Comparison of ENCODE assay signal across 12 mouse cellular contexts in genomic region chr11:32588892-32589172, GRCm38 (mm10). TPM values are rescaled to one million over a fixed set of nuclear protein-coding genes. Genes with fewer than 3 reads are reported as not detected.
A peak's percentile ranks its signal among the peaks of the same experiment; 100 is the strongest.
DNase-seq lines count a peak whose midpoint lies in the region; ATAC-seq and TF ChIP-seq lines count a peak whose summit lies in the region.
"Had no signal": no experiment of that assay in that cellular context is flagged by ENCODE, and none has a peak within 500 bp of the region (broad histone marks: within the 10 kb centered on the region; RNA-seq: fewer than 3 reads in every experiment).

No protein-coding gene starts in this region.

- no peak overlapping the region for H3K4me3 ChIP-seq in lung, embryonic 16.5 days (ENCODE audit: low read length)
- H3K4me3 ChIP-seq in forebrain, postnatal 0 days (ENCODE audit: low read depth, low read length) = no peak overlapping the region
- H3K4me3 ChIP-seq in midbrain, embryonic 10.5 days = no peak overlapping the region
- no peak overlapping the region for H3K4me3 ChIP-seq in neural tube, embryonic 13.5 days
- H3K4me3 ChIP-seq: heart, embryonic 13.5 days had no signal

- H3K36me3 ChIP-seq in lung, embryonic 16.5 days (ENCODE audit: control insufficient read depth, insufficient read depth, low read length) = no peaks in the 10 kb centered on the region
- H3K36me3 ChIP-seq in forebrain, postnatal 0 days (ENCODE audit: insufficient read depth) = no peaks in the 10 kb centered on the region
- H3K36me3 ChIP-seq in midbrain, embryonic 10.5 days = no peaks in the 10 kb centered on the region
- H3K36me3 ChIP-seq in neural tube, embryonic 13.5 days = no peaks in the 10 kb centered on the region
- H3K36me3 ChIP-seq: heart, embryonic 13.5 days had no signal

- H3K9me3 ChIP-seq in lung, embryonic 16.5 days (ENCODE audit: control insufficient read depth, low read length) = no peaks in the 10 kb centered on the region
- H3K9me3 ChIP-seq in forebrain, postnatal 0 days (ENCODE audit: low read length) = no peaks in the 10 kb centered on the region
- no peaks in the 10 kb centered on the region for H3K9me3 ChIP-seq in midbrain, embryonic 10.5 days (replicated peaks)
- no peaks in the 10 kb centered on the region for H3K9me3 ChIP-seq in neural tube, embryonic 13.5 days
- H3K9me3 ChIP-seq: heart, embryonic 13.5 days had no signal

- 79% methylated on average over 11 of the region's 11 CpGs for WGBS in lung, embryonic 16.5 days
- 75% methylated on average over 11 of the region's 11 CpGs for WGBS in forebrain, postnatal 0 days
- WGBS in midbrain, embryonic 10.5 days = 85% methylated on average over 11 of the region's 11 CpGs
- WGBS in neural tube, embryonic 13.5 days = 83% methylated on average over 11 of the region's 11 CpGs

- TF ChIP-seq CTCF in forebrain, postnatal 0 days (IDR thresholded peaks at IDR 0.05; ENCODE audit: low read depth) = no peak

- H3K9ac ChIP-seq in lung, embryonic 16.5 days (ENCODE audit: low read length) = no peak overlapping the region
- H3K9ac ChIP-seq in forebrain, postnatal 0 days = no peak overlapping the region
- H3K9ac ChIP-seq in neural tube, embryonic 13.5 days = peak overlapping the region; percentile 48; the same call in 1 of the 2 replicates
- H3K9ac ChIP-seq: heart, embryonic 13.5 days; lung, embryonic 14.5 days had no signal

- H3K27me3 ChIP-seq in lung, embryonic 16.5 days (ENCODE audit: control insufficient read depth, insufficient read depth, low read depth, low read length) = no peaks in the 10 kb centered on the region
- H3K27me3 ChIP-seq in forebrain, postnatal 0 days (ENCODE audit: insufficient read depth, low read length) = no peaks in the 10 kb centered on the region
- H3K27me3 ChIP-seq in midbrain, embryonic 10.5 days (ENCODE audit: low read depth, poor library complexity, severe bottlenecking) = no peaks in the 10 kb centered on the region
- H3K27me3 ChIP-seq in neural tube, embryonic 13.5 days = no peaks in the 10 kb centered on the region

- H3K27ac ChIP-seq in lung, embryonic 16.5 days (ENCODE audit: low read length) = no peak overlapping the region
- H3K27ac ChIP-seq in forebrain, postnatal 0 days (ENCODE audit: low read depth, low read length) = no peak overlapping the region
- peak overlapping the region; percentile 52 for H3K27ac ChIP-seq in midbrain, embryonic 10.5 days (replicated peaks)
- no peak overlapping the region for H3K27ac ChIP-seq in neural tube, embryonic 13.5 days (replicated peaks)
- H3K27ac ChIP-seq: heart, embryonic 13.5 days had no signal

- peak; percentile 29; the same call in 1 of the 2 replicates for ATAC-seq in lung, embryonic 16.5 days (ENCODE audit: low read depth)
- 0 out of 2 replicates have a peak, but pooled peaks have one; percentile 3 for ATAC-seq in forebrain, postnatal 0 days
- peak; percentile 36 for ATAC-seq in neural tube, embryonic 13.5 days (ENCODE audit: low read depth)
- ATAC-seq: inflammation-experienced regulatory T-cells, adult 6 months had no signal

- H3K4me1 ChIP-seq in lung, embryonic 16.5 days (replicated peaks; ENCODE audit: control insufficient read depth, insufficient read depth, low read length) = peaks cover 4% of the 10 kb centered on the region; the same call in 1 of the 2 replicates
- H3K4me1 ChIP-seq in forebrain, postnatal 0 days (ENCODE audit: insufficient read depth) = peaks cover 5% of the 10 kb centered on the region; the same call in 1 of the 2 replicates
- peaks cover 13% of the 10 kb centered on the region for H3K4me1 ChIP-seq in midbrain, embryonic 10.5 days
- peaks cover 15% of the 10 kb centered on the region; the same call in 1 of the 2 replicates for H3K4me1 ChIP-seq in neural tube, embryonic 13.5 days (replicated peaks)

- H3K4me2 ChIP-seq in lung, embryonic 16.5 days (ENCODE audit: low read depth, low read length) = no peak overlapping the region
- H3K4me2 ChIP-seq in forebrain, postnatal 0 days (ENCODE audit: low read depth) = no peak overlapping the region
- 0 out of 2 replicates have a peak overlapping the region, but pooled peaks have one; percentile 6 for H3K4me2 ChIP-seq in neural tube, embryonic 13.5 days
- H3K4me2 ChIP-seq: heart, embryonic 13.5 days; lung, embryonic 14.5 days had no signal

- DNase-seq in lung, postnatal 25 days (ENCODE audit: low spot score) = no peak
- DNase-seq in forebrain, postnatal 0 days = no peak
- DNase-seq in midbrain, embryonic 10.5 days (ENCODE audit: low spot score) = no peak
- DNase-seq in cerebellum, postnatal 14 days = no peak
- no peak for DNase-seq in spleen, postnatal 14 days (ENCODE audit: low spot score in 2 of 2)
- no peak for DNase-seq in urinary bladder, adult 18-20 months (ENCODE audit: low spot score in 2 of 2)

RNA-seq across cellular contexts. Expression of gene Fbxw11, which starts 53.7 kb away (rescaled TPM):
- polyA plus RNA-seq in lung, embryonic 16.5 days (2015; fragmentation: Nextera tagmentation; extraction: Ambion mirVana) = 74.1 and 80.5 TPM in 2 replicates
- 147 and 161 TPM in 2 replicates for total RNA-seq in forebrain, postnatal 0 days (2014; rRNA removed)
- 85.9 and 110 TPM in 2 replicates for polyA plus RNA-seq in forebrain, postnatal 0 days (2015; fragmentation: Nextera tagmentation; extraction: Ambion mirVana)
- 93.9 and 102 TPM in 2 replicates for polyA plus RNA-seq in midbrain, embryonic 10.5 days (2016; fragmentation: Nextera tagmentation; extraction: Ambion mirVana)
- polyA plus RNA-seq in neural tube, embryonic 13.5 days (2015; fragmentation: Nextera tagmentation; extraction: Ambion mirVana) = 106 and 119 TPM in 2 replicates

RNA-seq across cellular contexts. Expression of gene Stk10, which starts 55.7 kb away (rescaled TPM):
- polyA plus RNA-seq in lung, embryonic 16.5 days (2015; fragmentation: Nextera tagmentation; extraction: Ambion mirVana) = 2.6 and 3.2 TPM in 2 replicates
- 2.0 and 2.3 TPM in 2 replicates for total RNA-seq in forebrain, postnatal 0 days (2014; rRNA removed)
- polyA plus RNA-seq in forebrain, postnatal 0 days (2015; fragmentation: Nextera tagmentation; extraction: Ambion mirVana) = 0.90 and 0.97 TPM in 2 replicates
- polyA plus RNA-seq in midbrain, embryonic 10.5 days (2016; fragmentation: Nextera tagmentation; extraction: Ambion mirVana) = 1.5 and 2.1 TPM in 2 replicates
- 2.5 and 2.6 TPM in 2 replicates for polyA plus RNA-seq in neural tube, embryonic 13.5 days (2015; fragmentation: Nextera tagmentation; extraction: Ambion mirVana)

RNA-seq across cellular contexts. Expression of gene Efcab9, which starts 57.0 kb away (rescaled TPM):
- polyA plus RNA-seq in lung, embryonic 16.5 days (2015; fragmentation: Nextera tagmentation; extraction: Ambion mirVana) = 0.79 TPM in 1 of 2 replicates, not detected in the other
- not detected in 2 replicates for total RNA-seq in forebrain, postnatal 0 days (2014; rRNA removed)
- polyA plus RNA-seq in forebrain, postnatal 0 days (2015; fragmentation: Nextera tagmentation; extraction: Ambion mirVana) = 0.22 TPM in 1 of 2 replicates, not detected in the other
- polyA plus RNA-seq in midbrain, embryonic 10.5 days (2016; fragmentation: Nextera tagmentation; extraction: Ambion mirVana) = 0.32 TPM in 1 of 2 replicates, not detected in the other
- polyA plus RNA-seq in neural tube, embryonic 13.5 days (2015; fragmentation: Nextera tagmentation; extraction: Ambion mirVana) = 0.36 TPM in 1 of 2 replicates, not detected in the other
- polyA plus RNA-seq: adrenal gland, adult 2 months had no signal
